Mouse (Mus musculus): ENCODE measurements around the gene Myo18a. TPM values are rescaled to one million over a fixed set of nuclear protein-coding genes. Genes with fewer than 3 reads are reported as not detected.

Gene Myo18a
- polyA plus RNA-seq, 1 experiment: 92.1 TPM

- no peak overlapping the region for H3K4me3 ChIP-seq (replicated peaks; ENCODE audit: extremely low read depth, low read depth, low read length)
- WGBS: 85% methylated on average over 5 of the region's 5 CpGs
- no peak for TF ChIP-seq CTCF (IDR thresholded peaks at IDR 0.05; ENCODE audit: insufficient read depth, low read length)
- no peak for TF ChIP-seq POLR2A (IDR thresholded peaks at IDR 0.05; ENCODE audit: borderline replicate concordance, extremely low read depth, low read depth, low read length)
- DNase-seq: no peak
- peaks cover 5% of the 10 kb centered on the region for H3K4me1 ChIP-seq (ENCODE audit: control insufficient read depth, insufficient read depth, low read length)
Measured at GRCm38 (mm10) chr11:77888846-77889245, 125.8 kb downstream of the Myo18a start.

- TF ChIP-seq CTCF (IDR thresholded peaks at IDR 0.05; ENCODE audit: insufficient read depth, low read length) (no peak), POLR2A (IDR thresholded peaks at IDR 0.05; ENCODE audit: borderline replicate concordance, extremely low read depth, low read depth, low read length) (no peak)
- Histone ChIP-seq H3K4me3 (replicated peaks; ENCODE audit: extremely low read depth, low read depth, low read length) (no peak overlapping the region), H3K4me1 (ENCODE audit: control insufficient read depth, insufficient read depth, low read length) (peaks cover 10% of the 10 kb centered on the region)
- WGBS: 20% methylated on average over 1 of the region's 2 CpGs
- no peak for DNase-seq
Measured at GRCm38 (mm10) chr11:77889484-77889883, 126.4 kb downstream of the Myo18a start.

GRCm38 (mm10) chr11:77890648-77891258 is 127.7 kb downstream of the Myo18a start:
- 78% methylated on average over 2 of the region's 2 CpGs for WGBS
- H3K4me1 ChIP-seq (ENCODE audit: control insufficient read depth, insufficient read depth, low read length): peaks cover 10% of the 10 kb centered on the region
- no peak for DNase-seq
- TF ChIP-seq POLR2A (IDR thresholded peaks at IDR 0.05; ENCODE audit: borderline replicate concordance, extremely low read depth, low read depth, low read length) (no peak), CTCF (IDR thresholded peaks at IDR 0.05; ENCODE audit: insufficient read depth, low read length) (no peak)
- no peak overlapping the region for H3K4me3 ChIP-seq (replicated peaks; ENCODE audit: extremely low read depth, low read depth, low read length)

- DNase-seq: no peak
- WGBS: 51% methylated on average over 5 of the region's 5 CpGs
- H3K4me1 ChIP-seq (ENCODE audit: control insufficient read depth, insufficient read depth, low read length): peaks cover 14% of the 10 kb centered on the region
- no peak overlapping the region for H3K4me3 ChIP-seq (replicated peaks; ENCODE audit: extremely low read depth, low read depth, low read length)
- TF ChIP-seq POLR2A (IDR thresholded peaks at IDR 0.05; ENCODE audit: borderline replicate concordance, extremely low read depth, low read depth, low read length) (no peak), CTCF (IDR thresholded peaks at IDR 0.05; ENCODE audit: insufficient read depth, low read length) (no peak)
Measured at GRCm38 (mm10) chr11:77892883-77893282, 129.8 kb downstream of the Myo18a start.

GRCm38 (mm10) chr11:77893283-77893682 is 130.2 kb downstream of the Myo18a start:
- WGBS: 76% methylated on average over 6 of the region's 6 CpGs
- Histone ChIP-seq H3K4me3 (replicated peaks; ENCODE audit: extremely low read depth, low read depth, low read length) (no peak overlapping the region), H3K4me1 (ENCODE audit: control insufficient read depth, insufficient read depth, low read length) (peaks cover 14% of the 10 kb centered on the region)
- no peak for TF ChIP-seq POLR2A (IDR thresholded peaks at IDR 0.05; ENCODE audit: borderline replicate concordance, extremely low read depth, low read depth, low read length)
- TF ChIP-seq CTCF (IDR thresholded peaks at IDR 0.05; ENCODE audit: insufficient read depth, low read length): no peak
- no peak for DNase-seq

GRCm38 (mm10) chr11:77893787-77894718 is 131.0 kb downstream of the Myo18a start, which contains the start of gene Pipox:
Gene Pipox (minus strand): TSS chr11:77894096.
- TF ChIP-seq POLR2A (IDR thresholded peaks at IDR 0.05; ENCODE audit: borderline replicate concordance, extremely low read depth, low read depth, low read length) (no peak), CTCF (IDR thresholded peaks at IDR 0.05; ENCODE audit: insufficient read depth, low read length) (0 out of 2 replicates have a peak, but pooled peaks have one; percentile 23)
- peak; percentile 83 for DNase-seq
- WGBS: 21% methylated on average over 11 of the region's 11 CpGs
- peaks cover 14% of the 10 kb centered on the region for H3K4me1 ChIP-seq (ENCODE audit: control insufficient read depth, insufficient read depth, low read length)
- no peak within 1 kb of the TSS for H3K4me3 ChIP-seq (replicated peaks; ENCODE audit: extremely low read depth, low read depth, low read length)

- Histone ChIP-seq H3K4me3 (replicated peaks; ENCODE audit: extremely low read depth, low read depth, low read length) (no peak overlapping the region), H3K4me1 (ENCODE audit: control insufficient read depth, insufficient read depth, low read length) (peaks cover 14% of the 10 kb centered on the region)
- 80% methylated on average over 2 of the region's 2 CpGs for WGBS
- no peak for TF ChIP-seq CTCF (IDR thresholded peaks at IDR 0.05; ENCODE audit: insufficient read depth, low read length)
- no peak for TF ChIP-seq POLR2A (IDR thresholded peaks at IDR 0.05; ENCODE audit: borderline replicate concordance, extremely low read depth, low read depth, low read length)
- DNase-seq: no peak
Measured at GRCm38 (mm10) chr11:77894967-77895366, 131.9 kb downstream of the Myo18a start.

- no peak for TF ChIP-seq POLR2A (IDR thresholded peaks at IDR 0.05; ENCODE audit: borderline replicate concordance, extremely low read depth, low read depth, low read length)
- no peak for TF ChIP-seq CTCF (IDR thresholded peaks at IDR 0.05; ENCODE audit: insufficient read depth, low read length)
- 69% methylated on average over 9 of the region's 9 CpGs for WGBS
- peaks cover 15% of the 10 kb centered on the region for H3K4me1 ChIP-seq (ENCODE audit: control insufficient read depth, insufficient read depth, low read length)
- DNase-seq: no peak
- no peak overlapping the region for H3K4me3 ChIP-seq (replicated peaks; ENCODE audit: extremely low read depth, low read depth, low read length)
Measured at GRCm38 (mm10) chr11:77896011-77896410, 133.0 kb downstream of the Myo18a start.

- 24% methylated on average over 6 of the region's 6 CpGs for WGBS
- Histone ChIP-seq H3K4me1 (ENCODE audit: control insufficient read depth, insufficient read depth, low read length) (peaks cover 16% of the 10 kb centered on the region), H3K4me3 (replicated peaks; ENCODE audit: extremely low read depth, low read depth, low read length) (no peak overlapping the region)
- DNase-seq: no peak
- TF ChIP-seq CTCF (IDR thresholded peaks at IDR 0.05; ENCODE audit: insufficient read depth, low read length): no peak
Measured at GRCm38 (mm10) chr11:77896480-77896819, 133.4 kb downstream of the Myo18a start.

All from lung, adult 2 months (tissue).